Mouse (Mus musculus) neural tube, embryonic 14.5 days (tissue): ENCODE measurements around the gene Dact3. TPM values are rescaled to one million over a fixed set of nuclear protein-coding genes. Genes with fewer than 3 reads are reported as not detected.

Source experiments
- ATAC-seq: fragments of 200-750 bp; cut with Nextera tagmentation; 2 replicates; pipeline ENCODE4 v1.8.0; 2017; ENCODE audit warnings: low read depth, mild to moderate bottlenecking, moderate TSS enrichment, moderate library complexity
- H3K27ac ChIP-seq: fragments of 300-500 bp; sonication (generic); 2 replicates; pipeline ENCODE4 v1.5.1; 2014; ENCODE audit warnings: low read depth, mild to moderate bottlenecking, control low read depth, low read length, moderate library complexity, mixed read lengths
- H3K27me3 ChIP-seq: fragments of 300-500 bp; sonication (generic); 2 replicates; pipeline ENCODE4 v1.6.1; 2014; ENCODE audit warnings: low read length; ENCODE audit not compliant: control insufficient read depth, insufficient read depth
- H3K36me3 ChIP-seq: fragments of 300-500 bp; sonication (generic); 2 replicates; pipeline ENCODE4 v1.6.1; 2014; ENCODE audit warnings: low read length, mixed read lengths; ENCODE audit not compliant: control insufficient read depth, insufficient read depth
- H3K4me1 ChIP-seq: fragments of 300-500 bp; sonication (generic); 2 replicates; pipeline ENCODE4 v1.6.1; 2014; ENCODE audit warnings: low read length; ENCODE audit not compliant: control insufficient read depth, insufficient read depth
- H3K4me2 ChIP-seq: fragments of 300-500 bp; sonication (generic); 2 replicates; pipeline ENCODE4 v1.6.1; 2014; ENCODE audit warnings: mild to moderate bottlenecking, low read depth, low read length, control low read depth
- H3K4me3 ChIP-seq: fragments of 300-500 bp; sonication (generic); 2 replicates; pipeline ENCODE4 v1.5.1; 2014; ENCODE audit warnings: low read depth, low read length, control low read depth, mixed read lengths
- H3K9ac ChIP-seq: fragments of 300-500 bp; sonication (generic); replicated peaks from 2 replicates; pipeline ENCODE4 v1.6.1; 2014; ENCODE audit warnings: low read depth, mild to moderate bottlenecking, control low read depth, low read length, mixed read lengths
- H3K9me3 ChIP-seq: fragments of 300-500 bp; sonication (generic); 2 replicates; pipeline ENCODE4 v1.6.1; 2016; ENCODE audit warnings: low read length; ENCODE audit not compliant: control insufficient read depth
- WGBS: fragments of 180-500 bp; shearing (Covaris S2); extraction: QIAGEN DNeasy Blood & Tissue Kit; methylation state at CpG from one replicate; pipeline ENCODE4 v1.1.7; 2014; 5-methylcytosine and 5-hydroxymethylcytosine counted together
- polyA plus RNA-seq: library from polyadenylated mRNA; unstranded; fragments of >200 nt; fragmentation: Nextera tagmentation; extraction: Ambion mirVana; gene quantifications from 2 replicates; pipeline ENCODE4 v1.2.1, GENCODE M21; 2014

The Dact3 gene
- polyA plus RNA-seq, 1 experiment from 2014 or later, result 6.1 TPM

GRCm38 (mm10) chr7:16880615-16881014 is 5.5 kb downstream of the Dact3 start:
- H3K36me3 ChIP-seq, result peaks cover 8% of the 10 kb centered on the region; the same call in 1 of the 2 replicates
- H3K27ac ChIP-seq, result no peak overlapping the region
- no peak for ATAC-seq
- peaks cover 14% of the 10 kb centered on the region for H3K27me3 ChIP-seq
- WGBS, result 13% methylated on average over 5 of the region's 5 CpGs
- H3K4me1 ChIP-seq, result peaks cover 14% of the 10 kb centered on the region
- H3K4me3 ChIP-seq, result no peak overlapping the region
- no peak overlapping the region for H3K9ac ChIP-seq
- no peak overlapping the region for H3K4me2 ChIP-seq
- H3K9me3 ChIP-seq, result no peaks in the 10 kb centered on the region

GRCm38 (mm10) chr7:16883162-16883561 is 8.0 kb downstream of the Dact3 start:
- no peak for ATAC-seq
- Histone ChIP-seq H3K9me3 (no peaks in the 10 kb centered on the region), H3K27ac (no peak overlapping the region), H3K27me3 (peaks cover 14% of the 10 kb centered on the region), H3K4me1 (no peaks in the 10 kb centered on the region), H3K4me2 (no peak overlapping the region), H3K36me3 (peaks cover 8% of the 10 kb centered on the region; the same call in 1 of the 2 replicates), H3K9ac (no peak overlapping the region), H3K4me3 (no peak overlapping the region)
- WGBS, result 93% methylated on average over 6 of the region's 6 CpGs

- no peaks in the 10 kb centered on the region for H3K9me3 ChIP-seq
- no peak overlapping the region for H3K4me3 ChIP-seq
- no peak overlapping the region for H3K4me2 ChIP-seq
- 58% methylated on average over 4 of the region's 4 CpGs for WGBS
- H3K9ac ChIP-seq, result no peak overlapping the region
- no peak for ATAC-seq
- no peak overlapping the region for H3K27ac ChIP-seq
- H3K4me1 ChIP-seq, result no peaks in the 10 kb centered on the region
- peaks cover 14% of the 10 kb centered on the region for H3K27me3 ChIP-seq
- peaks cover 6% of the 10 kb centered on the region; the same call in 1 of the 2 replicates for H3K36me3 ChIP-seq
Measured at GRCm38 (mm10) chr7:16884334-16884733, 9.2 kb downstream of the Dact3 start.

GRCm38 (mm10) chr7:16885271-16885776 is 10.2 kb downstream of the Dact3 start:
- 10% methylated on average over 58 of the region's 95 CpGs for WGBS
- Histone ChIP-seq H3K9ac (no peak overlapping the region), H3K4me1 (no peaks in the 10 kb centered on the region), H3K4me2 (peak overlapping the region; percentile 20; the same call in 1 of the 2 replicates), H3K27me3 (peaks cover 14% of the 10 kb centered on the region), H3K4me3 (peak overlapping the region; percentile 19; the same call in 1 of the 2 replicates), H3K27ac (no peak overlapping the region), H3K36me3 (peaks cover 6% of the 10 kb centered on the region; the same call in 1 of the 2 replicates), H3K9me3 (no peaks in the 10 kb centered on the region)
- no peak for ATAC-seq

GRCm38 (mm10) chr7:16885905-16886304 is 10.8 kb downstream of the Dact3 start:
- peaks cover 16% of the 10 kb centered on the region for H3K27me3 ChIP-seq
- WGBS, result 40% methylated on average over 58 of the region's 59 CpGs
- H3K4me1 ChIP-seq, result no peaks in the 10 kb centered on the region
- no peak overlapping the region for H3K9ac ChIP-seq
- ATAC-seq, result no peak
- no peaks in the 10 kb centered on the region for H3K9me3 ChIP-seq
- no peak overlapping the region for H3K4me2 ChIP-seq
- H3K27ac ChIP-seq, result no peak overlapping the region
- peaks cover 6% of the 10 kb centered on the region; the same call in 1 of the 2 replicates for H3K36me3 ChIP-seq
- H3K4me3 ChIP-seq, result no peak overlapping the region

DNA sequence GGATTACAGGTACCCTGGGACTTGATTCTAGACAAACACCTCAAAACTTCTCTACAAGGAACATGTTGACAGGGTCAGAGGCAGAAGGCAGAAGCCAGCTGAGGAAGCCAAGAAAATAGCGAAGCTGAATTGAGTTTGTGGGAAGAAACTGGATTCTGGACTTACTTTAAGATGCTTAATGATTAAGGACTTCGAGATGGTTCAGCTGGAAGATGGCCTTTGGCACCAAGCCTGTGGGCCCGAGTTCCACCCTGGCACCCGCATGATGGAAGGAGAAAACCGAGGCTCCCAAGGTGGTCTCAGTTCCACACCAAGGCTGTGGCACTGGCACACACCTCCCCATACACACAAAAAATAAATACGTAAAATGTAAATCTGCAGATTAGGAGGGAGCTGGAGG is 15.4 kb downstream of the Dact3 start:
- Histone ChIP-seq H3K27me3 (peaks cover 8% of the 10 kb centered on the region), H3K36me3 (0 out of 2 replicates have a peak, but pooled peaks cover under 1% of the 10 kb centered on the region), H3K9ac (no peak overlapping the region), H3K9me3 (no peaks in the 10 kb centered on the region), H3K4me1 (peaks cover 11% of the 10 kb centered on the region; the same call in 1 of the 2 replicates), H3K4me3 (no peak overlapping the region), H3K4me2 (no peak overlapping the region), H3K27ac (no peak overlapping the region)
- WGBS, result 44% methylated on average over 6 of the region's 6 CpGs
- no peak for ATAC-seq

DNA sequence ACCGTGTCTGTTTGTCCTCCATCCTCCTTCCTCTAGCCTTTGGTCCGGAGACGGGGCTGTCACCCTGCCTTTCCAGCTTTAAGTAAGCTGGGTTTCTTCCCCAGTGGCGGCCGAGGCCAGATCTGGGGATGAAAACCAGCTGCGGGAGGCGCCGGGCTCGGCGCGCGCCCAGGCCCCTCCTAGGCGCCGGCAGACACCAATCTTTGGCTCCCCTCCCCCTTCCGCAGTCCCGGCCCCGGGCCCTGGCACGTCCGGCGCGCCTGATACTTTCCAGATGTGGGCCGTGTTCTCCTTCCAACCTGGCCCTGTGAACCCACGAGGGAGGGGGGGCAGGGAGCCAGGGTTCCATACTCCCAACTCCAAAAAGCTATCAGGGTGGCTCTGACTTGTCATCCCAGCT is 15.8 kb downstream of the Dact3 start:
- no peaks in the 10 kb centered on the region for H3K9me3 ChIP-seq
- no peak overlapping the region for H3K27ac ChIP-seq
- peaks cover 8% of the 10 kb centered on the region for H3K27me3 ChIP-seq

DNA sequence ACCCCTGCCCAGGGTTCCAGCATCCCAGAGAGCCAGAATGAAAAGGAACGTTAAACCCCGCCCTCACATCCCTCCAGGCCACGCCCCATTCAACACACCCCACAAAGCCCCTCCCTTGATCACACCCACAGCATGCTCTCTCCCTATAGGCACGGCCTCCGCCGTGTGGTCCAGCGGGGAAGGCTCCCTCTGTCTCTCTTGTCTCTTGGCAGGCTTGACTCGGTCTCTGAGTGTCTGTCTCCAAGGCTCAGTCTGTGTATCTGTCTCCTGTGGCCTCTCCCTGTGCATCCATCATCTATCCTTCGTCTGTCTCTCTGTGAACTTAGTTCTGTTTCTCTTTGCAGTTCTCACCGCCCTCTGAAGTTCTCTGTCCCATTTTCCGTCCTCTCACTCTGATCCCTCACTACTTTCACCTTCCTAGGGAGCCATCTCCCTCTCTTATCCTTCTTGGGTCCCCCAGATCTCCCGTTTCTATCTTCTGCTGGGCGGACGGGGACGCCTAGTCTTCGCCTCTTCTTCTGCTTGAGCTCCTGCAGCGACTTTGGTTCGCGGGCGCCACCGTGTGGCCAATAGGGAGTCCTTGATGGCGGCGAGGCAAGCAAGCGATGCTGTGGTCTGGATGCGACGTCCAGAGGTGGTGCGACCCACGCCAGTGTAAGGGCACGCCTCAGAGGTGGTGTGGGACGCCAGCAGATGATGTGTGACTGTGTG is 16.7 kb downstream of the Dact3 start, which contains the start of gene Gng8:
TSS of gene Gng8 (plus strand) at position 146 of the 711 bp plus-strand sequence.
- peak within 1 kb of the TSS; percentile 20; the same call in 1 of the 2 replicates for H3K4me3 ChIP-seq
- no peak within 1 kb of the TSS for H3K27ac ChIP-seq
- peak within 1 kb of the TSS; percentile 55 for H3K4me2 ChIP-seq
- no peaks in the 10 kb centered on the region for H3K9me3 ChIP-seq
- under 1% methylated on average over 30 of the region's 30 CpGs for WGBS
- no peaks in the 10 kb centered on the region for H3K36me3 ChIP-seq
- H3K9ac ChIP-seq, result no peak within 1 kb of the TSS; the same call in 1 of the 2 replicates
- peaks cover 8% of the 10 kb centered on the region for H3K27me3 ChIP-seq
- ATAC-seq, result peak; percentile 65
- H3K4me1 ChIP-seq, result peaks cover 11% of the 10 kb centered on the region; the same call in 1 of the 2 replicates

More for the DNA sequence above, 15.8 kb downstream of the Dact3 start:
- Histone ChIP-seq H3K4me1 (peaks cover 11% of the 10 kb centered on the region; the same call in 1 of the 2 replicates), H3K4me3 (no peak overlapping the region), H3K4me2 (peak overlapping the region; percentile 55; the same call in 1 of the 2 replicates), H3K9ac (no peak overlapping the region), H3K36me3 (no peaks in the 10 kb centered on the region)
- 3% methylated on average over 23 of the region's 23 CpGs for WGBS
- no peak for ATAC-seq

GRCm38 (mm10) chr7:16892352-16892730 is 17.2 kb downstream of the Dact3 start:
- WGBS, result 46% methylated on average over 9 of the region's 9 CpGs
- ATAC-seq, result peak; percentile 1; the same call in 1 of the 2 replicates

More at GRCm38 (mm10) chr7:16892352-16892730, 17.2 kb downstream of the Dact3 start:
- H3K9ac ChIP-seq, result no peak overlapping the region; the same call in 1 of the 2 replicates
- no peaks in the 10 kb centered on the region for H3K36me3 ChIP-seq
- peak overlapping the region; percentile 55 for H3K4me2 ChIP-seq
- no peak overlapping the region for H3K27ac ChIP-seq
- H3K4me1 ChIP-seq, result peaks cover 11% of the 10 kb centered on the region; the same call in 1 of the 2 replicates
- peaks cover 8% of the 10 kb centered on the region for H3K27me3 ChIP-seq
- H3K4me3 ChIP-seq, result no peak overlapping the region; the same call in 1 of the 2 replicates
- H3K9me3 ChIP-seq, result no peaks in the 10 kb centered on the region
